Mouse (Mus musculus): ENCODE measurements around the gene Tenm2. TPM values are rescaled to one million over a fixed set of nuclear protein-coding genes. Genes with fewer than 3 reads are reported as not detected.

The Tenm2 gene
- total RNA-seq, 2 experiments from 2014 or later, result not detected

GRCm38 (mm10) chr11:36395803-36396710 lies 839.7 kb downstream of the Tenm2 start:
- ATAC-seq (ENCODE audit: poor library complexity, severe bottlenecking), result no peak

DNA sequence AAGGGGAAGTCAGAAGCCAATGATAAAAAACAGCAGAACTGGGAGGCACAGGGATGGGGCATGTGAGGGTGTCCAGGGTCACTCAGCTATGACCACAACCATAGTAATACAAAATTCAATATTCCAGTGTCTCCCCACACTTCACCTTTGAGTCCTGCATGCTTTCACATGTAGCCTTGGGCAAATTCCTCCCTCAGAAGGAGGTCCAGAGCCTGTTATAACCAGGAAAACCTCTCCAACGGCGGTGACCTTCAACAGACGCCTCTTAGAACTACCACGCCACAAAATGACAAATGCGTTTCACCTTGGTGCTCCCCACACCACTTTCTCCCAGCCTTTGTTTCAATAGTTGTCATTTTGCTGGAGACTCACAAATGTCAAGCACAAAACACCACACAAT lies 851.1 kb downstream of the Tenm2 start:
- ATAC-seq (ENCODE audit: poor library complexity, severe bottlenecking), result no peak

GRCm38 (mm10) chr11:36371814-36372213 lies 864.0 kb downstream of the Tenm2 start:
- no peak for ATAC-seq (ENCODE audit: poor library complexity, severe bottlenecking)

- no peak for ATAC-seq (ENCODE audit: poor library complexity, severe bottlenecking)
Observed at GRCm38 (mm10) chr11:36365067-36365466, 870.7 kb downstream of the Tenm2 start.

DNA sequence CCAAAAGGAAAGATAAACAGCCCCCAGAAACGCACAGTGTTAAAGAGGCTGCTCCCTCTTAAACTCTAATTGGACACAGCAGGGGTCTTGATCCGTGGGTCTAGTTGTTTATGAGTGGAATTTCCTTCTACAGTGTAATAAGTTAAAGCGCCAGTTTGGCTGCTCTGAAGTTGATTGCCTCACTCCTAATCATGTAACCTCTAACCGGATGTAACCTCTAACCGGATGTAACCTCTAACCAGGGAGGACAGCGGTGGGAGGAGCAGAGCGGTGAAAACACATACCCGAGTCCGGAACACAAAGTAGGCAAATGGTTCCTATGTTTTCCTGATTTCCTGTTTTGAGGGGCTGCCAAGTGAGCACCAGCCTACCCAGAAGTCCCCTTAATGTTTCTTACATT lies 871.3 kb downstream of the Tenm2 start:
- no peak for ATAC-seq (ENCODE audit: poor library complexity, severe bottlenecking)

GRCm38 (mm10) chr11:36362514-36362913 lies 873.2 kb downstream of the Tenm2 start:
- no peak for ATAC-seq (ENCODE audit: poor library complexity, severe bottlenecking)

- ATAC-seq (ENCODE audit: poor library complexity, severe bottlenecking), result no peak
Observed at GRCm38 (mm10) chr11:36353252-36353651, 882.5 kb downstream of the Tenm2 start.

DNA sequence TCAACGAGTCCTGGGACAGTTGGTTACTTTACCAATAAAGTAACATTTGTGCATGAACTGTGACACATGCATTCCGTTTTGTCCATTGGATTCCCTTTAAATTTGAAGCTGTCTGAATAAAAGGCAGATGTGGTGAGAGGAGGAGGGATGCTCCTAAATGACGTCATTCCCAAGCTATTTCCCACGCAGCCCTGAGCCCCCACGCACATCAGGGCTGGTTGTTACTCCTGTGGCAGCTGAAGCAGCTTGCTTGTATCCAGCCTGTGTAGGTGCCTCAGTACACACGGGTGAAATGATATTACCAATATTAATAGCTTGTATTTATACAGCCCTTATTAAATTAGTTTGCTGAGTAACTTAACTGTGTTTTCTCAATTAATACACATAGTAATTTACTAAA lies 884.0 kb downstream of the Tenm2 start:
- no peak for ATAC-seq (ENCODE audit: poor library complexity, severe bottlenecking)

- ATAC-seq (ENCODE audit: poor library complexity, severe bottlenecking), result no peak
Observed at GRCm38 (mm10) chr11:36351341-36351740, 884.4 kb downstream of the Tenm2 start.

DNA sequence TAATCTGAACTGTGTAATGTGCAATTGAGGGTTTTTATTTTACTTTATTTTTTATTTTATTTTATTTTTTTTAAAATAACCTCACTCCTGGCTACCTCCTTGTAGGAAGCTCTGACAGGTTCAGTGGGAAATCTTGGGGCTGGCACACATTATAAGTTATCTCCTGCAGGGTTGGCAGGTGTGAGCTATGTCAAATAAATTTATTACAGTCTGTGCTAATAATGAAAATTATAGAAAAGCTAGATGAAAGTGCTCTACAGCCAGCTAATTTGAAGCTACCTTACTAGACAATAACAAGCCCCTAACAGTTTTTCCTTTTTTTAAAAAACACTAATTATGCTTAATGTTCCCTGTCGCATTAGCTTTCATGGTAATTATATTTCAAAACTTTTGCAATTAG lies 885.5 kb downstream of the Tenm2 start:
- no peak for ATAC-seq (ENCODE audit: poor library complexity, severe bottlenecking)

DNA sequence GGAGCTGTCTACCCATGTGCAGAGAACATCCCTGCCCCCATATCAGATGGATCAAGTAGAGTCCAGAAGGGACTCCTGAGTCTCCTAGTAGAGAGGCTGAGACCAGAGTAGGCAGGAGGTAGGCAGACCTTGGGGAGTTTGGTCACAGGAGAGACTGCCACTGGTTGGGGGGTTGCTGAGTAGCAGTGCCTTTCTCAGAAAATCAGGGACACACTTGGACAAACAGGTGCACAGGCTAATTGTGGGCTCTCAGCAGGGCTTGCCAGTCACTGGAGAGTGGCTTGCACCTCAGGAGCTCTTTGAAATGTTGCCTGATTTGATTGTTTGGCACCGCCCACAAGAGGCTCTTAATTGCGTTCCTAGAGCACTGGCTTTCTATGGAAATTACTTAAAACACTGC lies 885.9 kb downstream of the Tenm2 start:
- no peak for ATAC-seq (ENCODE audit: poor library complexity, severe bottlenecking)

- ATAC-seq (ENCODE audit: poor library complexity, severe bottlenecking), result no peak
Observed at GRCm38 (mm10) chr11:36341799-36342198, 894.0 kb downstream of the Tenm2 start.

DNA sequence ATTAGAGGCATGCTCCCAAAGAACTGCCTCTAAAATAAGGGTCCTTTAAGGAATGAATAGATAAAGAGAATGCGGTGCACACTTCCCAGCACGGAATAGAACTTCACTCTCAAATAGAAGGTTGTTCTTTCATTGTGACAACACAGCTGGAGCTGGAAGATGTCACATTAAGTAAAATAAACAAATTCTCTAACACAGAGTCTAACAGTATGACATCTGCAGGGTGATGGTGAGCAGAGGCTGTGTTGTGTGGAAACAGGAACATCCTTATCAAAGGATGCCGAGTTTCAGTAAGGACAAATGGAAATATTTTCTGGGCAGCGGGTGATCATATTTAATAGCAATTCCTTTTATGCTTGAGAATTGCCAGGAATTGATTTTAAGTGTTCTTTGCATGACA lies 897.3 kb downstream of the Tenm2 start:
- ATAC-seq (ENCODE audit: poor library complexity, severe bottlenecking), result no peak

DNA sequence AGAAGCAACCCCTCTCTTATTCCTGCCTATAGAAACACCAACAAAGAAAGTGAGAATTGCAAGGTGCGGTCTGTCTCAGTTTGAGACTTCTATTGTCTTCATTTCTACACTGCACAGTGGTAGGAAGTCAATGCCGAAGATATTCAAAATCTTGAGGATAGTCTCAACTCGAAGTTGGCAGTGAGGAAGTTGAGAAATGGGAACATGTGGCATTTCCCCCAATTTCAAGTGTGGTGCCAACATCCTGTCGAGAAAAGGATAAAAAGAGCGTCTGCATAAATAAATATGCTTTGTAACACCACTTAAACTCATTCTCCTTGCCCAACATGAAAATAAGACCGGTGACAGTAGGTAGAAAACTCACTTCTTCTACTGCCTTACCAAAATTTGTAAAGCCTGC lies 898.7 kb downstream of the Tenm2 start:
- no peak for ATAC-seq (ENCODE audit: poor library complexity, severe bottlenecking)

- ATAC-seq (ENCODE audit: poor library complexity, severe bottlenecking), result no peak
Observed at GRCm38 (mm10) chr11:36335147-36335546, 900.6 kb downstream of the Tenm2 start.

GRCm38 (mm10) chr11:36334100-36334735 lies 901.5 kb downstream of the Tenm2 start:
- no peak for ATAC-seq (ENCODE audit: poor library complexity, severe bottlenecking)

DNA sequence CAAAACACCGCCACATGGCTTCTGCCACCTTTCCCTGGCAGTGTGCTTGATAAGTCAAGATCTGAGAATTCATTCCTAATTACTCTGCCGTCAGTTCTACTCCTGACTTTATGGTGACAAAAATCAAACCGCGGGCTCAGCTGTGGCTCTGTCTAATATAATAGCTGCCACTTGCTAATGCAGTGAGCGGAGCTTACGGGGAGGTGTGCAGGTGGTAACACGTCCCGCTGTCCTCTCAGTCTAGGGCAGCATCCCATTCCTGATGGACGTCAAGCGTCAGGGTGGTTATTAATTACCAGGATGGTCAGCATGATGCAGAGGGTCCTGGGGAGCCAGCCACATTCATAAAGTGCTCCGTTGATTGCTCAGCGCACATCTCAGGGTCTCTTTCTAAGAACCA lies 903.5 kb downstream of the Tenm2 start:
- no peak for ATAC-seq (ENCODE audit: poor library complexity, severe bottlenecking)

DNA sequence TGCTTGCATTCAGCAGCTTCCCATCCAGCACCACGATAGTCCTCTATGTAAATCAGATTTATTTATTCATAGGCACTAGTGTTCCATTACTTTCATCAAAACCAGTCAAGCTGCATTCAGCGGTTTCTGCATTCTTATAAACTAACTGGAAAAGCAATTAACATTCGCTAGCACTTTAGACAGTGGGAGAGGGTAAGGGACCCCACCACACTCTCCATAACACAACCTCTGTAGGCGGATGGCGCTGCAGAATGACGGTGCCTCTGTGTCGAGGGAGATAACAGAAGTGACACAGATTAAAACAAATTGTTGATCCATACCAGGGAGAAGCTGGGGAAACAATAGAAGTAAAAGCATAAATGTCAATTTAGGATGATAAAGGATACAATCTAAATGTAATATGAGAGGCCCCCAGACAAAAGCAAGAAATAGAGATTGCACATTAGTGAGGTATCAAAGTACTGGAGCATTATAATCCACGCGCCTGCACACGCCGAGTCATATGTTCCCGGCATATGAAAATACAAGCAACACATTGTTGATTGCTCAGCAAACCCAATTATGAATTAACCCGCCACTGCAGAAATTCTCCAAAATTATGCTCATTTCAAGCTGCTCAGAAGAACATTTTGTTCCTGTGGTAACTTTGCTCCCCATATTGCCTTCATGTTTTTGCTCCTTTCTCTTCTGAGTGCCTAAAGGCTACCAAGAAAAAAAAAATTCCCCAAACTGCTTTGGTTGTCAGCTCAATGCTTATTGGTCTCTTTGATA lies 904.2 kb downstream of the Tenm2 start:
- ATAC-seq (ENCODE audit: poor library complexity, severe bottlenecking), result no peak

- ATAC-seq (ENCODE audit: poor library complexity, severe bottlenecking), result no peak
Observed at GRCm38 (mm10) chr11:36327243-36327642, 908.5 kb downstream of the Tenm2 start.

GRCm38 (mm10) chr11:36309317-36309716 lies 926.4 kb downstream of the Tenm2 start:
- ATAC-seq (ENCODE audit: poor library complexity, severe bottlenecking), result no peak

- no peak for ATAC-seq (ENCODE audit: poor library complexity, severe bottlenecking)
Observed at GRCm38 (mm10) chr11:36307276-36307675, 928.5 kb downstream of the Tenm2 start.

All from megakaryocyte, adult 5-6 weeks (primary cell).